Mouse (Mus musculus): ENCODE measurements around the gene Pik3r4. TPM values are rescaled to one million over a fixed set of nuclear protein-coding genes. Genes with fewer than 3 reads are reported as not detected.

Gene Pik3r4
- polyA plus RNA-seq, 1 experiment from 2014 or later, result 20.5 TPM

DNA sequence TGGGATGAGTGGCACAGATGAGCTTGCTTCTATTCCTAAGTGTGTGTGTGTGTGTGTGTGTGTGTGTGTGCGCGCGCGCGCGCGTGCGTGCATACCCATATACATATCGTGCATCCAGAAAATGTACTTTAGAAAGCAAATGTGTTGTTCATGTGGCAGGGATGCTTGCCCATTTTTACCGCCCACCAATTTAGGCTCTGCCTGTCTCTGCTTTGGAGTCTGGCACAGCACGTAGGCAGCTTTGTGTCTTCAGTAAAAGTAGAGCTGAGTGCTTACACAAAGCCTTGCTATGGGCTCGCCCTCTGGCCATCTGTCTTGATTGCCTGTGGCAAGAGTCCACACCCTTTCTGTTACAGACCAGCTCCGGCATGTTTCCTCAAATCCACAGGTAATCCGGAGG lies 49.7 kb downstream of the Pik3r4 start:
- Histone ChIP-seq H3K36me3 (ENCODE audit: control insufficient read depth, insufficient read depth) (0 out of 2 replicates have a peak, but pooled peaks cover under 1% of the 10 kb centered on the region), H3K4me1 (replicated peaks; ENCODE audit: control insufficient read depth, insufficient read depth, low read length) (peaks cover 4% of the 10 kb centered on the region; the same call in 1 of the 2 replicates), H3K9ac (replicated peaks; ENCODE audit: low read depth, low read length) (0 out of 2 replicates have a peak overlapping the region, but pooled peaks have one; percentile 6), H3K9me3 (ENCODE audit: control insufficient read depth, low read length) (no peaks in the 10 kb centered on the region), H3K4me2 (ENCODE audit: low read length) (no peak overlapping the region), H3K27me3 (replicated peaks; ENCODE audit: control insufficient read depth, insufficient read depth, low read length) (no peaks in the 10 kb centered on the region), H3K27ac (ENCODE audit: low read length) (no peak overlapping the region), H3K4me3 (replicated peaks; ENCODE audit: low read length) (no peak overlapping the region)
- WGBS, result 86% methylated on average over 14 of the region's 14 CpGs
- ATAC-seq, result no peak

DNA sequence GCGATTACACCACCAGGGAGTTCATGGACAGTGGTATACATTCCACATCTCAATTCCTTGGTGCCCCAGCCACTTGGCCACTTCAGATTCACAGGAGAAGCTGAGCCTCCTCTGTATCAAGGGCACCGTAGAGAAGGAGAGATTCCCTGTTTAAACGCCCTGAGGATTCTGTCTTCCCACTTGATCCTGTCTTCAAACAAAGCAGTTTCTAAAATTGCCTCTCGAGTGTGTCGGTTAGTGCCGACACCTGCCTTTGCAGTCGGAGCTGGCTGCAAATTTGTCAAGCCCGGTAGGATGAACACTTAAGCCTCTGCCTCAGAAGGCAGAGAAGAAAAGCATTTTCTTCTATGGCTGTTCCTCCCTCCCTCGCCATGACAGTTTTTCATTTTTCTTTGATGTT lies 50.3 kb downstream of the Pik3r4 start:
- Histone ChIP-seq H3K36me3 (ENCODE audit: control insufficient read depth, insufficient read depth) (no peaks in the 10 kb centered on the region), H3K4me1 (replicated peaks; ENCODE audit: control insufficient read depth, insufficient read depth, low read length) (peaks cover 4% of the 10 kb centered on the region; the same call in 1 of the 2 replicates), H3K27me3 (replicated peaks; ENCODE audit: control insufficient read depth, insufficient read depth, low read length) (no peaks in the 10 kb centered on the region), H3K4me2 (ENCODE audit: low read length) (no peak overlapping the region), H3K9ac (replicated peaks; ENCODE audit: low read depth, low read length) (no peak overlapping the region), H3K9me3 (ENCODE audit: control insufficient read depth, low read length) (no peaks in the 10 kb centered on the region), H3K4me3 (replicated peaks; ENCODE audit: low read length) (no peak overlapping the region), H3K27ac (ENCODE audit: low read length) (0 out of 2 replicates have a peak overlapping the region, but pooled peaks have one; percentile 38)
- 75% methylated on average over 9 of the region's 9 CpGs for WGBS
- ATAC-seq, result no peak

DNA sequence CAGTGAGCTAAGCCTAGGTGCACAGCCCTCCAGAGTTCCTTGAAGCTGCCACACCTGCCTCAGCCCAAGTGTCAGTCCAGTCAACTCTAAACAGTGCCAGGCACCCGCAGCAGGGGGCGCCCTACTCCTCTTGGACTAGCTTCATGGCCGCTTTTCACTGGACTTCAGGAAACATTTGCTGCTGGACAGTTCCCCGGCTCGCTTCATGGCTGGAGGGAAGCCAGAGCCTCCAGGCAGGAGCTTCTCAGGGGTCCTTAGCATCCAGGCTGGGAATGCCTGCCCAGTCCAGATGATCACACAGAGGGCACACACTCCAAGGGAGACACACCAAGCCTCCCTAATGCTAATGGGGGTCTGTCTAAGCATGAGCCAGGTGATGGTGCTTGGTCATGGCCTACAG lies 51.1 kb downstream of the Pik3r4 start:
- Histone ChIP-seq H3K9me3 (ENCODE audit: control insufficient read depth, low read length) (no peaks in the 10 kb centered on the region), H3K4me2 (ENCODE audit: low read length) (no peak overlapping the region), H3K4me1 (replicated peaks; ENCODE audit: control insufficient read depth, insufficient read depth, low read length) (peaks cover 7% of the 10 kb centered on the region; the same call in 1 of the 2 replicates), H3K27me3 (replicated peaks; ENCODE audit: control insufficient read depth, insufficient read depth, low read length) (no peaks in the 10 kb centered on the region), H3K4me3 (replicated peaks; ENCODE audit: low read length) (no peak overlapping the region), H3K36me3 (ENCODE audit: control insufficient read depth, insufficient read depth) (no peaks in the 10 kb centered on the region), H3K9ac (replicated peaks; ENCODE audit: low read depth, low read length) (no peak overlapping the region), H3K27ac (ENCODE audit: low read length) (no peak overlapping the region)
- WGBS, result 10% methylated on average over 5 of the region's 5 CpGs
- ATAC-seq, result peak; percentile 41; the same call in 1 of the 2 replicates

DNA sequence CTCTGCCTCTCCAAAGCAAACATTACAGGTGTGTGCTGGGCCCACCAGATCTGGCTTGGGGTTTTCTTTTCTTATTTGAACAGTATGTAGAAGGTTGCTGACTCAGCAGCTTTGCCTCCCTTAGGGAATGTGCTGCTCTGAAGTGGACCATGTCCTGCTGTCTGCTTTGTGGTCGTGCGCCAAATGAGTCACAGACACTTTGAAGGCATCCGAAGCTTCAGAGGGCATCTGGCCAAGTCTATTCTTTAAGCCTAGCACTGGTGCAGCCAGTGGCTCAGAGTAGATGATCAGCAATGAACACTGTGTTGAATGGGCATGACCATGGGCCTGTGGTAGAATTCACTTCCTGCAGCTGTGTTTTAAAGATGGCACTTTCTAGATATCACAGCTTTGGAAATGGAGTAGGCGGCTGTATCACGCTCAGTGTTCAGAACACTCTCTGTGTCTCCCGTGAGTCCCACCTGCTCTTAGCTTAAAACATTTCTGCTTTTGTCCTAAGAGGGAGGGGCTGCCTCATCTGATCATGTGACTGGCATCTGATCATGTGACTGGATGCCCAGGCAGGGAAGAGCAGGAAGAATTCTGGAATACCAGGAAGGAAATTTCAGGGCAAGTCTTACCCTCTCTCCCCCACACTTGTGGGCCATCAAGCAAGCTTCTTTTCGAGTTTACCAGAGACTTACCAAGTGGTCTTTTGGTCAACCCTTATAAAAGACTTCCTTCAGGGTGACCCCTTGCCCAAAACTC lies 54.2 kb downstream of the Pik3r4 start:
- no peak for ATAC-seq
- Histone ChIP-seq H3K27me3 (replicated peaks; ENCODE audit: control insufficient read depth, insufficient read depth, low read length) (no peaks in the 10 kb centered on the region), H3K4me1 (replicated peaks; ENCODE audit: control insufficient read depth, insufficient read depth, low read length) (peaks cover 7% of the 10 kb centered on the region; the same call in 1 of the 2 replicates), H3K9ac (replicated peaks; ENCODE audit: low read depth, low read length) (no peak overlapping the region), H3K27ac (ENCODE audit: low read length) (no peak overlapping the region), H3K36me3 (ENCODE audit: control insufficient read depth, insufficient read depth) (no peaks in the 10 kb centered on the region), H3K9me3 (ENCODE audit: control insufficient read depth, low read length) (no peaks in the 10 kb centered on the region), H3K4me2 (ENCODE audit: low read length) (no peak overlapping the region), H3K4me3 (replicated peaks; ENCODE audit: low read length) (no peak overlapping the region)
- 84% methylated on average over 7 of the region's 7 CpGs for WGBS

DNA sequence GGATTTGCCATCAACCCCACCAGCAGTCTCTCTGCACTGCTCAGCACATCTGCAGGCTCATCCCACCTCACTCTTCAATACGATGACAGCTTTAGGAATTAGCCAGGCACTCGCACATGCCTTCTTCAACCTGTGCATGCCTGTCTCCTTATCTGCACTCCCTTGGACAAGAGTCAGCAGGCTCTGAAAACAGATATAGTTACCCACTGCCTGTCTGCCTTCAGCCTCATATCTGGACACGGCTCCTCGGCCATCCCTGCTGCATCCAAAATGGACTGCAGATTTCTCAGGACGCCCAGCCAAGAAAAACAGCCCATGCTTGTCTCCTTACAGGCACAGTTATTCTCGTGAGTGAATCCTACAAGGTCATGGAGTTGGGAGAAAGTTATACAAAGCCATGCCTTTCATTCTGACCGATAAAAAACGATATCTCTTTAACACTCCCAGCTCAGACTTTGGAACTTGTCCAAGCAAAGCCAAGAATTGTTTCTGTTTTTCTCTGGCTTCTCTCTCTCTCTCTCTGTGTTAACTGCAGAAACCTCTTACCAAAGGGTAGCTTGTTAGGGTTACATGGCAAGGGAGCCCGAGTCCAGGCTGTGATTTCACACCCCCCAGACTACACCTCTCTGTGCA lies 55.1 kb downstream of the Pik3r4 start:
- H3K4me1 ChIP-seq (replicated peaks; ENCODE audit: control insufficient read depth, insufficient read depth, low read length), result peaks cover 3% of the 10 kb centered on the region; the same call in 1 of the 2 replicates
- no peak for ATAC-seq
- no peaks in the 10 kb centered on the region for H3K27me3 ChIP-seq (replicated peaks; ENCODE audit: control insufficient read depth, insufficient read depth, low read length)
- 71% methylated on average over 9 of the region's 9 CpGs for WGBS
- no peak overlapping the region for H3K4me2 ChIP-seq (ENCODE audit: low read length)
- no peak overlapping the region for H3K27ac ChIP-seq (ENCODE audit: low read length)
- H3K9ac ChIP-seq (replicated peaks; ENCODE audit: low read depth, low read length), result no peak overlapping the region
- no peaks in the 10 kb centered on the region for H3K36me3 ChIP-seq (ENCODE audit: control insufficient read depth, insufficient read depth)
- no peak overlapping the region for H3K4me3 ChIP-seq (replicated peaks; ENCODE audit: low read length)
- no peaks in the 10 kb centered on the region for H3K9me3 ChIP-seq (ENCODE audit: control insufficient read depth, low read length)

DNA sequence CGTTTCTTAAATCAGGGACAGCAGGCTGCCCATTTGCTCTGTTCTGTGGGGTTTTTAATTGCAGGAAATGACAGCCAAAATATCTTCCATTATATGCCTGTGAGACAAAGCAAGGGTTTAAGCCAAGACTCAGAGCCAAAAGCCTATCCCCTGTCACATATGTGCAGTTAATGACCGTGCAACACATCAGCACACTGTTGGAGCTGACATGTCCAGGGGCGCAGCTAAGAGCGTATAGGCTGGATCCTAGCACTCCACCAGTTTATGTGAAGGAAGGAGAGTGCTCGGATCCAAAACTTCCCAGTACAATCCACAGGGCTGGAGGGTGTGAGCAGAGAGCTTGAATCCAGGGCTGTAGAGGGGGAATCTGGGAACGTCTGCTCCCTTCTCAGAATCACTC lies 57.9 kb downstream of the Pik3r4 start:
- no peak overlapping the region for H3K4me2 ChIP-seq (ENCODE audit: low read length)
- ATAC-seq, result no peak
- H3K4me3 ChIP-seq (replicated peaks; ENCODE audit: low read length), result no peak overlapping the region
- H3K27ac ChIP-seq (ENCODE audit: low read length), result no peak overlapping the region
- no peaks in the 10 kb centered on the region for H3K36me3 ChIP-seq (ENCODE audit: control insufficient read depth, insufficient read depth)
- H3K4me1 ChIP-seq (replicated peaks; ENCODE audit: control insufficient read depth, insufficient read depth, low read length), result 0 out of 2 replicates have a peak, but pooled peaks cover 3% of the 10 kb centered on the region
- H3K9ac ChIP-seq (replicated peaks; ENCODE audit: low read depth, low read length), result no peak overlapping the region
- H3K9me3 ChIP-seq (ENCODE audit: control insufficient read depth, low read length), result no peaks in the 10 kb centered on the region
- 61% methylated on average over 6 of the region's 6 CpGs for WGBS
- H3K27me3 ChIP-seq (replicated peaks; ENCODE audit: control insufficient read depth, insufficient read depth, low read length), result no peaks in the 10 kb centered on the region

DNA sequence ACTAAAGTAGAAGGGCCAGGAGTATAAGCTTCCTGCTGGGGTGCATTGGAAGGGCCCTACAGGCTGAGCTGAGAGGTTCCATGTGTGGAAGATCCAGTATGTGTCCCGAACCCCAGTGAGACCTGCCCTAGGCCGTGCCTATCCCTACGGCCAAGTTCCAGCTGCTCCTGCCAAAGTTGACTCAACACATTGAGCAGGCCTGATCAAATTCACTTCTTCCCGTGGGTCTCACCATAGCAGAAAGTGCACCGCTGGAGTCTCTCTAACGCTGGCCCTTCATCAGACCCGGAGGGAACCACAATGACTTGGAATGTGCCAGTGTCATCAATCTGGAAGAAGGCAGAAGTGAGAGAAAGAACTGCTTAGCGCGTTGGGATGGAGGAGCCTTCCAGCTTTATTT lies 59.2 kb downstream of the Pik3r4 start:
- Histone ChIP-seq H3K27me3 (replicated peaks; ENCODE audit: control insufficient read depth, insufficient read depth, low read length) (no peaks in the 10 kb centered on the region), H3K4me1 (replicated peaks; ENCODE audit: control insufficient read depth, insufficient read depth, low read length) (0 out of 2 replicates have a peak, but pooled peaks cover 3% of the 10 kb centered on the region), H3K9me3 (ENCODE audit: control insufficient read depth, low read length) (no peaks in the 10 kb centered on the region), H3K36me3 (ENCODE audit: control insufficient read depth, insufficient read depth) (no peaks in the 10 kb centered on the region), H3K27ac (ENCODE audit: low read length) (no peak overlapping the region), H3K4me3 (replicated peaks; ENCODE audit: low read length) (no peak overlapping the region), H3K9ac (replicated peaks; ENCODE audit: low read depth, low read length) (no peak overlapping the region), H3K4me2 (ENCODE audit: low read length) (no peak overlapping the region)
- WGBS, result 79% methylated on average over 9 of the region's 9 CpGs
- ATAC-seq, result no peak

DNA sequence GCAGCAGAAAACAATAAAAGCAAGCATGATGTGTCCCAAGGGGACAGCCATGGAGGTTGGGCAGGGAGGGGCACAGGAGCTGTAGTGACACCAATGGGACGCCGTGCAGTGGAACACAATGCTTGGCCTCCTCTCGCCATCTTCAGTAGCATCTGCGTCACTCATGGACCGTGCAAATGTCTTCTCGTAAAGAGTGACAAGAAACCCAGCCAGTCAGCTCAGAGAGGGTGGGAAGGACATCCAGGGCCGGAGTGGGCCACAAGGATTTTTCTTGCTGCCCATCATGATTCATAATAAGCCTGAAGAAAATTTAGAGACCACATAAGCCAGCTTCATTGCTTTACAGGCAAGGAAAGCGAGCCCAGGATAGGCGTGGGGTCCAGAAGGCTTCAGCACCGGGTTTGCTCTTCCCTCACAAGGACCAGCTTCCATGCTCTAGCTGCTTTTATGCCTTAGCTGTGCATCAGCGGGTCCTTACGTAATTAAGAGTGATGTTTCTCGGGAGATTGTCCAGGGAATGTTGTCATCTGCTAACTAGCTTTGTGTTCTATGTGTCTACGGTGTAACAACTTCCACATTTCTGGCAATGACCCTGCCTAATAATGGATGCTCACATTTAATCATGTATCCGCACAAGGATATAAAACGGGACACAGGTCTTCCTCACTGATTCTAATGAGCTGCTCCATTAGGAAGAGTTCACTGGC lies 61.6 kb downstream of the Pik3r4 start:
- Histone ChIP-seq H3K36me3 (ENCODE audit: control insufficient read depth, insufficient read depth) (no peaks in the 10 kb centered on the region), H3K9me3 (ENCODE audit: control insufficient read depth, low read length) (no peaks in the 10 kb centered on the region), H3K4me3 (replicated peaks; ENCODE audit: low read length) (no peak overlapping the region), H3K27ac (ENCODE audit: low read length) (no peak overlapping the region), H3K4me1 (replicated peaks; ENCODE audit: control insufficient read depth, insufficient read depth, low read length) (no peaks in the 10 kb centered on the region), H3K27me3 (replicated peaks; ENCODE audit: control insufficient read depth, insufficient read depth, low read length) (no peaks in the 10 kb centered on the region), H3K9ac (replicated peaks; ENCODE audit: low read depth, low read length) (no peak overlapping the region), H3K4me2 (ENCODE audit: low read length) (no peak overlapping the region)
- 75% methylated on average over 16 of the region's 16 CpGs for WGBS
- no peak for ATAC-seq

DNA sequence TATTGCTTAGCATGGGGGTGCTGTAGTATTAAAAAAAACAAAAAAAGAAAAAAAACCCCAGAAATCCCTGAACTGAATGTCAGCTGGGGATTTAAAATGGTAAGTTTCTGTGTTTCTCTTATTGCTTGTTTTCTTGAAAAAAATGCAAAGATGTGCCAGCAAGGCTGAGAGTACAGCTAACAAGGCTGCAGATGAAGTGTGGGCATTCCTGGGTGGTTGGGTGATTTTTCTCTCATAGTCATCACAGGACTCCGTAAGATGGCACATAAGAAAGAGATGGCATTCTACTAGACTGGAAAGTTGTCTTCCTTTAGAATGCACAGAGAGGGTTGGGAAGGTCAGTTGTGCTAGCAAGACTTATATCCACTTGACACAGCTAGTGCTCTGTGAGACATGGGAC lies 62.2 kb downstream of the Pik3r4 start:
- Histone ChIP-seq H3K4me3 (replicated peaks; ENCODE audit: low read length) (no peak overlapping the region), H3K36me3 (ENCODE audit: control insufficient read depth, insufficient read depth) (no peaks in the 10 kb centered on the region), H3K27ac (ENCODE audit: low read length) (no peak overlapping the region), H3K9ac (replicated peaks; ENCODE audit: low read depth, low read length) (no peak overlapping the region), H3K9me3 (ENCODE audit: control insufficient read depth, low read length) (no peaks in the 10 kb centered on the region), H3K27me3 (replicated peaks; ENCODE audit: control insufficient read depth, insufficient read depth, low read length) (no peaks in the 10 kb centered on the region), H3K4me2 (ENCODE audit: low read length) (no peak overlapping the region), H3K4me1 (replicated peaks; ENCODE audit: control insufficient read depth, insufficient read depth, low read length) (no peaks in the 10 kb centered on the region)
- WGBS, result 97% methylated on average over 1 of the region's 1 CpGs
- ATAC-seq, result no peak
